Mouse (Mus musculus) liver, adult (tissue): Measurements from ENCODE around the gene Cdkl1.

Source experiments
- GATA4 ChIP-seq: IDR thresholded peaks from 2 replicates; pipeline ENCODE4 v1.6.1; 2014; ENCODE audit warnings: mild to moderate bottlenecking, low read length; ENCODE audit not compliant: insufficient replicate concordance

Cdkl1 gene

GRCm38 (mm10) chr12:69760743-69761406 lies 30.2 kb downstream of the Cdkl1 start:
- TF ChIP-seq GATA4, result no peak

- TF ChIP-seq GATA4, result no peak
Measured at GRCm38 (mm10) chr12:69760014-69760413, 31.1 kb downstream of the Cdkl1 start.

GRCm38 (mm10) chr12:69759267-69759885 lies 31.7 kb downstream of the Cdkl1 start:
- no peak for TF ChIP-seq GATA4

GRCm38 (mm10) chr12:69758221-69759185 lies 32.6 kb downstream of the Cdkl1 start:
- TF ChIP-seq GATA4, result peak; percentile 57; the same call in 1 of the 2 replicates

GRCm38 (mm10) chr12:69757418-69758141 lies 33.5 kb downstream of the Cdkl1 start:
- TF ChIP-seq GATA4, result peak; percentile 100

GRCm38 (mm10) chr12:69756015-69756414 lies 35.1 kb downstream of the Cdkl1 start:
- TF ChIP-seq GATA4, result no peak

GRCm38 (mm10) chr12:69753936-69754335 lies 37.1 kb downstream of the Cdkl1 start:
- no peak for TF ChIP-seq GATA4

GRCm38 (mm10) chr12:69751864-69752341 lies 39.2 kb downstream of the Cdkl1 start:
- TF ChIP-seq GATA4, result peak; percentile 55; the same call in 1 of the 2 replicates

GRCm38 (mm10) chr12:69744138-69744537 lies 46.9 kb downstream of the Cdkl1 start:
- TF ChIP-seq GATA4, result no peak

- TF ChIP-seq GATA4, result no peak
Measured at GRCm38 (mm10) chr12:69741965-69742364, 49.1 kb downstream of the Cdkl1 start.

- no peak for TF ChIP-seq GATA4
Measured at GRCm38 (mm10) chr12:69733923-69734322, 57.1 kb downstream of the Cdkl1 start.

GRCm38 (mm10) chr12:69733518-69733917 lies 57.5 kb downstream of the Cdkl1 start:
- TF ChIP-seq GATA4, result no peak

- no peak for TF ChIP-seq GATA4
Measured at GRCm38 (mm10) chr12:69732221-69732620, 58.8 kb downstream of the Cdkl1 start.

GRCm38 (mm10) chr12:69730306-69730705 lies 60.8 kb downstream of the Cdkl1 start:
- no peak for TF ChIP-seq GATA4

GRCm38 (mm10) chr12:69729246-69729645 lies 61.8 kb downstream of the Cdkl1 start:
- no peak for TF ChIP-seq GATA4
